8 mouse cellular contexts compared by ENCODE assay signal in the genomic region with DNA sequence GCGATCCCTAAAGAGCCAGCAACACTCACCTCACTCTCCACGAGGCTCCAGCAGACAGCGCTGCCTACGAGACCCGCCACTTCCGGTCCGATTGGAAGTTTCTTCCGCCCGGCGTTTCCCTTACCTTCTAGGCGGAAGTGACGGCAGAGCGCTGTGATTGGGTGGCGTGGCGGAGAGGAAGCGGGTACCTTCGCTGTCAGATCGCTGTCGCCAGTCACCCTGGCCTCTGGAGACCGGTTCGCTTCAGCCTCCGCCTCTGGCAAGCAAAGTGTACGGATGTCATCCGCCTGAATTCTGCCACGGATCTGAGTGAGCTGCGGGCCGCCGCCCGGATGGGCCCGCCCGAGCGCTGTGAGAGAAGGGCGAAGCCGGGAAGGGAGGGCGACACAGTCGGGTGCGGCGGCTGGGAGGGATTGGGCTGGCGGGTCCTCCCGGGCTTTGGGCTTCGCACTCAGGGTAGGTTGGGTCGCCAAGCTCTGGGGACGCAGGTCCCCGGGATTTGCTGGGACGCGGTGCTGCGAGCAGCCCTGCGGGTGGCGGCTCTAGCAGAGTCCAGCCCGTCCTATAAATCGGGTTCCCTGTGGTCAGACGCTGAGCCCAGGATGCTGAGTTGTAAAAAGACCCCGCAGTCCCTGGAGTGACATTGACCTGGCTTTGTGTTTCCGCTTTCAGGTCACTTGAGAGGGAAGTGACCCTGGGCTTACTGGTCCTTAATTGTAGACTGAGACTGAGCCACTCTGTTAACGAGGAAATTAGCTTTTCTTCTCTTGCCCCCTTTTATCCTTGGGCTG. TPM values are rescaled to one million over a fixed set of nuclear protein-coding genes. Genes with fewer than 3 reads are reported as not detected.
DNase-seq lines count a peak whose midpoint lies in the region; ATAC-seq lines count a peak whose summit lies in the region.

TSS of gene Gdap2 (plus strand) at position 67 of the 791 bp plus-strand sequence.
TSS of gene Wdr3 (minus strand) at position 93 of the 791 bp plus-strand sequence.

- no peaks in the 10 kb centered on the region for H3K9me3 ChIP-seq in heart, embryonic 13.5 days
- H3K9me3 ChIP-seq in liver, embryonic 12.5 days (replicated peaks): no peaks in the 10 kb centered on the region
- H3K9me3 ChIP-seq in stomach, embryonic 15.5 days: no peaks in the 10 kb centered on the region

- peak within 1 kb of the TSS; percentile 85 for H3K4me3 ChIP-seq in brown adipose tissue, adult 24 weeks (ENCODE audit: insufficient read depth, low read depth, low read length)
- H3K4me3 ChIP-seq in heart, embryonic 13.5 days: peak within 1 kb of the TSS; percentile 90
- peak within 1 kb of the TSS; percentile 89 for H3K4me3 ChIP-seq in liver, embryonic 12.5 days
- H3K4me3 ChIP-seq in stomach, embryonic 15.5 days (replicated peaks): peak within 1 kb of the TSS; percentile 67

- peak; percentile 97 for DNase-seq in CD4-positive, CD25-positive, alpha-beta regulatory T cell, adult 2 months (ENCODE audit: low read depth, low spot score)
- DNase-seq in fat pad, adult 2 months (ENCODE audit: extremely low read depth, low read depth, low spot score): peak; percentile 42
- DNase-seq in kidney, postnatal 10 days: peak; percentile 97
- peak; percentile 89 to 93 for DNase-seq in natural killer cell, adult 2 months (ENCODE audit: low spot score in 2 of 2)

- no peaks in the 10 kb centered on the region for H3K27me3 ChIP-seq in heart, embryonic 13.5 days (replicated peaks)
- H3K27me3 ChIP-seq in liver, embryonic 12.5 days (replicated peaks): no peaks in the 10 kb centered on the region
- H3K27me3 ChIP-seq in stomach, embryonic 15.5 days (replicated peaks): no peaks in the 10 kb centered on the region

- peak within 1 kb of the TSS; percentile 90 for H3K4me2 ChIP-seq in heart, embryonic 13.5 days
- peak within 1 kb of the TSS; percentile 81 for H3K4me2 ChIP-seq in liver, embryonic 12.5 days
- H3K4me2 ChIP-seq in stomach, embryonic 15.5 days: peak within 1 kb of the TSS; percentile 66

- peak; percentile 95 for ATAC-seq in heart, embryonic 13.5 days (ENCODE audit: extremely low read depth, insufficient number of reproducible peaks, low FRiP score, low TSS enrichment)
- peak; percentile 97 for ATAC-seq in liver, embryonic 12.5 days
- ATAC-seq in stomach, embryonic 15.5 days (ENCODE audit: insufficient read depth, low FRiP score, low read depth): peak; percentile 97

- H3K4me1 ChIP-seq in brown adipose tissue, adult 24 weeks (ENCODE audit: control insufficient read depth, insufficient read depth, insufficient read length, low read length): no peaks in the 10 kb centered on the region
- H3K4me1 ChIP-seq in heart, embryonic 13.5 days: peaks cover 24% of the 10 kb centered on the region
- peaks cover 35% of the 10 kb centered on the region for H3K4me1 ChIP-seq in liver, embryonic 12.5 days
- peaks cover 5% of the 10 kb centered on the region; the same call in 1 of the 2 replicates for H3K4me1 ChIP-seq in stomach, embryonic 15.5 days

- peaks cover 32% of the 10 kb centered on the region for H3K36me3 ChIP-seq in heart, embryonic 13.5 days
- H3K36me3 ChIP-seq in liver, embryonic 12.5 days: peaks cover 41% of the 10 kb centered on the region
- no peaks in the 10 kb centered on the region; the same call in 1 of the 2 replicates for H3K36me3 ChIP-seq in stomach, embryonic 15.5 days

- under 1% methylated on average over 55 of the region's 55 CpGs for WGBS in heart, embryonic 13.5 days
- WGBS in liver, embryonic 12.5 days (ENCODE audit: insufficient replicate concordance): under 1% methylated on average over 55 of the region's 55 CpGs
- WGBS in stomach, embryonic 15.5 days: under 1% methylated on average over 55 of the region's 55 CpGs

- H3K27ac ChIP-seq in brown adipose tissue, adult 24 weeks (replicated peaks; ENCODE audit: low read depth, low read length): peak within 1 kb of the TSS; percentile 68
- peak within 1 kb of the TSS; percentile 91 for H3K27ac ChIP-seq in heart, embryonic 13.5 days (replicated peaks)
- H3K27ac ChIP-seq in liver, embryonic 12.5 days: peak within 1 kb of the TSS; percentile 95
- peak within 1 kb of the TSS; percentile 85 for H3K27ac ChIP-seq in stomach, embryonic 15.5 days

- peak within 1 kb of the TSS; percentile 89 for H3K9ac ChIP-seq in heart, embryonic 13.5 days
- H3K9ac ChIP-seq in liver, embryonic 12.5 days: peak within 1 kb of the TSS; percentile 85
- H3K9ac ChIP-seq in stomach, embryonic 15.5 days: peak within 1 kb of the TSS; percentile 68

RNA-seq across cellular contexts. Expression of gene Gdap2, which starts in this region (rescaled TPM):
- 12.4 and 18.4 TPM in 2 replicates for polyA plus RNA-seq in brown adipose tissue, adult 24 weeks (2012; ENCODE audit: insufficient read depth, insufficient read length, missing spikeins)
- polyA plus RNA-seq in heart, embryonic 13.5 days (2015; fragmentation: Nextera tagmentation; extraction: Ambion mirVana): 16.4 and 17.5 TPM in 2 replicates
- polyA plus RNA-seq in liver, embryonic 12.5 days (2016; fragmentation: Nextera tagmentation; extraction: Ambion mirVana): 20.6 and 22.0 TPM in 2 replicates
- polyA plus RNA-seq in stomach, embryonic 15.5 days (2015; fragmentation: Nextera tagmentation; extraction: Ambion mirVana): 26.4 and 29.5 TPM in 2 replicates

RNA-seq across cellular contexts. Expression of gene Wdr3, which starts in this region (rescaled TPM):
- polyA plus RNA-seq in brown adipose tissue, adult 24 weeks (2012; ENCODE audit: insufficient read depth, insufficient read length, missing spikeins): 5.9 and 16.7 TPM in 2 replicates
- polyA plus RNA-seq in heart, embryonic 13.5 days (2015; fragmentation: Nextera tagmentation; extraction: Ambion mirVana): 22.0 and 27.5 TPM in 2 replicates
- 43.6 and 48.9 TPM in 2 replicates for polyA plus RNA-seq in liver, embryonic 12.5 days (2016; fragmentation: Nextera tagmentation; extraction: Ambion mirVana)
- 34.8 and 38.3 TPM in 2 replicates for polyA plus RNA-seq in stomach, embryonic 15.5 days (2015; fragmentation: Nextera tagmentation; extraction: Ambion mirVana)

Comparison
In these comparisons a context has a peak if more than half of its experiments do, and no peak if none do; other contexts are left out.
1. Peak in every context shown above with its lines: DNase-seq, ATAC-seq, H3K4me3 ChIP-seq and H3K27ac ChIP-seq.
2. DNase-seq: peak in every context shown above with its lines; median percentile 97 in CD4-positive, CD25-positive, alpha-beta regulatory T cell, adult 2 months; 97 in kidney, postnatal 10 days; 91 in natural killer cell, adult 2 months; 42 in fat pad, adult 2 months.